Mouse (Mus musculus) hindbrain, embryonic 11.5 days (tissue): ENCODE measurements at regions not wholly inside any gene's neighbourhood (a gene's known extent, or its start where the extent isn't known, plus 50 kb on each side); places are given as distances from the start of the nearest gene placed in this dataset.

Experiments used
- ATAC-seq: fragments of 200-750 bp; cut with Nextera tagmentation; 2 replicates; pipeline ENCODE4 v1.8.0; 2017; ENCODE audit warnings: mild to moderate bottlenecking, moderate TSS enrichment, moderate library complexity; ENCODE audit not compliant: low FRiP score
- DNase-seq: peaks from one replicate; pipeline ENCODE4 v3.0.0-alpha.2; 2015; ENCODE audit warnings: low spot score
- H3K27ac ChIP-seq: fragments of 300-500 bp; sonication (generic); 2 replicates; pipeline ENCODE4 v1.5.1; 2014; ENCODE audit warnings: mild to moderate bottlenecking, low read depth, low read length
- H3K27me3 ChIP-seq: fragments of 300-500 bp; sonication (generic); 2 replicates; pipeline ENCODE4 v1.6.1; 2014; ENCODE audit warnings: mild to moderate bottlenecking, low read length, moderate library complexity, mixed read lengths; ENCODE audit not compliant: control insufficient read depth, insufficient read depth
- H3K36me3 ChIP-seq: fragments of 300-500 bp; sonication (generic); 2 replicates; pipeline ENCODE4 v1.6.1; 2014; ENCODE audit warnings: mild to moderate bottlenecking, low read length, moderate library complexity, mixed read lengths; ENCODE audit not compliant: control insufficient read depth, insufficient read depth
- H3K4me1 ChIP-seq: fragments of 300-500 bp; sonication (generic); replicated peaks from 2 replicates; pipeline ENCODE4 v1.6.1; 2014; ENCODE audit warnings: low read length, mixed read lengths; ENCODE audit not compliant: control insufficient read depth, insufficient read depth
- H3K4me2 ChIP-seq: fragments of 300-500 bp; sonication (generic); replicated peaks from 2 replicates; pipeline ENCODE4 v1.6.1; 2014; ENCODE audit warnings: mild to moderate bottlenecking, low read depth, low read length
- H3K4me3 ChIP-seq: fragments of 300-500 bp; sonication (generic); 2 replicates; pipeline ENCODE4 v1.5.1; 2014; ENCODE audit warnings: low read depth, low read length
- H3K9ac ChIP-seq: fragments of 300-500 bp; sonication (generic); 2 replicates; pipeline ENCODE4 v1.6.1; 2014; ENCODE audit warnings: low read depth, low read length
- H3K9me3 ChIP-seq: fragments of 300-500 bp; sonication (generic); 2 replicates; pipeline ENCODE4 v1.6.1; 2016; ENCODE audit warnings: low read length; ENCODE audit not compliant: control insufficient read depth
- WGBS: fragments of 180-500 bp; shearing (Covaris S2); extraction: QIAGEN DNeasy Blood & Tissue Kit; methylation state at CpG from one replicate; pipeline ENCODE4 v1.1.7; 2014; 5-methylcytosine and 5-hydroxymethylcytosine counted together

- Histone ChIP-seq H3K4me1 (no peaks in the 10 kb centered on the region), H3K4me2 (no peak overlapping the region), H3K9me3 (no peaks in the 10 kb centered on the region), H3K36me3 (no peaks in the 10 kb centered on the region), H3K27me3 (no peaks in the 10 kb centered on the region), H3K4me3 (no peak overlapping the region), H3K9ac (no peak overlapping the region), H3K27ac (no peak overlapping the region)
- DNase-seq (no peak), ATAC-seq (no peak)
- WGBS = 76% methylated on average over 2 of the region's 2 CpGs
These were observed 1041.8 kb downstream of the D3Ertd751e start for GRCm38 (mm10) chr3:42784203-42784602.

DNA sequence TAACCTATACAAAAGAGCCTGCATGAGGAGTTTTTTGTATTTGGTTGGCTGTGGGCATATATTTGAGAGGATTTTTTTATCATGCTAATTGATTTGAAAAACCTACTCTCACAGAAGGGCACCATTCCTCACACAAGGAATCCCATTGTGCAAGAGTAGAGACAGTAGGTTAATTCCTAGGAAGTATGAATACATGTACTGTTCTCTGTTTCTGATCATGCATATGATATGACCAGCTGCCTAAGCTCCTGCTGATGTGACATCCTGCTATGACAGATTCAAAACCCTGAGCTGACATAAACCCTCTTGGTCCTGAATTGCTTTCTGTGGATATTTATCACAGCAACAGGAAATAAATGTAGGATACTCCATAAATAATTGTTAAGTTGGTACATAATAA, 1048.0 kb downstream of the D3Ertd751e start:
- H3K4me2 ChIP-seq = no peak overlapping the region
- DNase-seq = no peak
- no peaks in the 10 kb centered on the region for H3K27me3 ChIP-seq
- H3K9ac ChIP-seq = no peak overlapping the region
- no peak overlapping the region for H3K27ac ChIP-seq
- no peaks in the 10 kb centered on the region for H3K9me3 ChIP-seq
- no peaks in the 10 kb centered on the region for H3K4me1 ChIP-seq
- ATAC-seq = peak; percentile 65
- H3K36me3 ChIP-seq = no peaks in the 10 kb centered on the region
- H3K4me3 ChIP-seq = no peak overlapping the region

DNA sequence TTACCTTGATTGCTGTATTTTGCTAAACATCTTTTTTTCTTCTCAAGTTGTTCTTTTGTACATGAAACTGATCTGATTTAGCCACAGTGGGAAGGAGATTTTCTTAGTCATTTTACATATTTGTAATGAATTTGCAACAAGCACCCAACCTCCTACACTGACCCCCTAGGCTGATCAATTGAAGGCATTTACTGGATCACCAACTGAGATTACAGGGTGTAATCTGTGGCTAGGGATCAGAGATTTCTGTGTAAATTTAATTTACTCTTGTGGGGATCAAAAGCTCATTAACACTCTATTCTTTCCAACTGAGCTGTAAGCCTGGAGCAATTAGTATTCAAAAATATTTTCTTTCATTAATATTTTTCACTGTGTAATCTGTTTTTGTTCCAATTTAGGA, 1049.5 kb downstream of the D3Ertd751e start:
- Histone ChIP-seq H3K9ac (no peak overlapping the region), H3K9me3 (no peaks in the 10 kb centered on the region), H3K27me3 (no peaks in the 10 kb centered on the region), H3K36me3 (no peaks in the 10 kb centered on the region), H3K4me1 (no peaks in the 10 kb centered on the region), H3K4me3 (no peak overlapping the region), H3K4me2 (no peak overlapping the region), H3K27ac (no peak overlapping the region)
- no peak for ATAC-seq
- DNase-seq = no peak

DNA sequence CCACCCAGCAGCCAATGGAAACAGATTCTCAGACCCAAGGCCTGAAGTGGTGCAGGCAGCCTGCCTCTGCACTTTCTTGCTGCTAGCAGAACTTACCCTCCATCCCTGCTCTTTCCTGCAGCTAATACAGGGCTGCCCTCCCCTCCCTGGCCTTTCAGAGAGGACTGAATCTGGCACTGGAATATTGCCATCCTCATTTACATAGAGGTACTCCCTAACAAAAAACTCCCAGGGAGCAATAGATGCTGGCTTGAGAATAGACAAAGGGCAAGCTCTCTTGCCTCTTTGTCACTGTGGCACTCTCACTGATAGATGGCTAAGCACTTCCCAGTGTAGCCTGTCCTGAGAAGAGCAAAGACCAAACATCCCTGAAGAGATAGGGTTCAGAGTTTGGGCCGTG, 1088.0 kb downstream of the D3Ertd751e start:
- Histone ChIP-seq H3K36me3 (no peaks in the 10 kb centered on the region), H3K9me3 (no peaks in the 10 kb centered on the region), H3K27ac (no peak overlapping the region), H3K4me2 (no peak overlapping the region), H3K4me3 (no peak overlapping the region), H3K4me1 (no peaks in the 10 kb centered on the region), H3K27me3 (no peaks in the 10 kb centered on the region), H3K9ac (no peak overlapping the region)
- peak; percentile 67 for ATAC-seq
- 38% methylated on average over 1 of the region's 1 CpGs for WGBS
- DNase-seq = no peak

GRCm38 (mm10) chr3:42867370-42867769, 1125.0 kb downstream of the D3Ertd751e start:
- H3K36me3 ChIP-seq = no peaks in the 10 kb centered on the region
- no peak overlapping the region for H3K9ac ChIP-seq
- H3K9me3 ChIP-seq = no peaks in the 10 kb centered on the region
- H3K27me3 ChIP-seq = no peaks in the 10 kb centered on the region
- ATAC-seq (no peak), DNase-seq (no peak)
- H3K4me1 ChIP-seq = no peaks in the 10 kb centered on the region
- no peak overlapping the region for H3K4me2 ChIP-seq
- WGBS = 80% methylated on average over 1 of the region's 1 CpGs
- H3K27ac ChIP-seq = no peak overlapping the region
- H3K4me3 ChIP-seq = no peak overlapping the region

DNA sequence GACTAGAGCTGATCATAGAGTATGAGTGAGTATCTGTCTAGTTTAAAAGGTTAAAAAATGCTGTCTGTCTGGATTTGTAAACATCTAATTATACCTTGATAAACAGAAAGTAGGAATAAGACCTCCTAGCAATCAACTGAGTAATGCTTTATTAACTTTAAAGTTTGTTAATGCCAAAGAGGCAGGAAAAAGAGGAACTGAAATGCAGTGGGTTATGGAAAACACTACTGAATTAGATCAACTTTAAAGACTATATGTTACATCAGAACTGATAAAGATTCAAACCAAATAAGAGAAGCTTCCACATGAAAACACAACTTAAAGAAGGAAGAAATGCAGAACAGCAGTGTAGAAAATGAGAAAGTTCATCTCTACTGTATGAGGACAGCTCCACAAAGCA, 1136.6 kb downstream of the D3Ertd751e start:
- no peak overlapping the region for H3K9ac ChIP-seq
- no peak overlapping the region for H3K4me3 ChIP-seq
- no peaks in the 10 kb centered on the region for H3K4me1 ChIP-seq
- no peaks in the 10 kb centered on the region for H3K27me3 ChIP-seq
- H3K36me3 ChIP-seq = no peaks in the 10 kb centered on the region
- no peak overlapping the region for H3K4me2 ChIP-seq
- no peaks in the 10 kb centered on the region for H3K9me3 ChIP-seq
- no peak overlapping the region for H3K27ac ChIP-seq
- ATAC-seq (no peak), DNase-seq (no peak)

GRCm38 (mm10) chr3:42884481-42884880, 1142.1 kb downstream of the D3Ertd751e start:
- Histone ChIP-seq H3K27ac (no peak overlapping the region), H3K27me3 (no peaks in the 10 kb centered on the region), H3K4me3 (no peak overlapping the region), H3K36me3 (no peaks in the 10 kb centered on the region), H3K9ac (no peak overlapping the region), H3K4me1 (no peaks in the 10 kb centered on the region), H3K4me2 (no peak overlapping the region), H3K9me3 (no peaks in the 10 kb centered on the region)
- ATAC-seq = no peak
- WGBS = 86% methylated on average over 4 of the region's 4 CpGs
- no peak for DNase-seq

GRCm38 (mm10) chr3:42892016-42892699, 1149.7 kb downstream of the D3Ertd751e start:
- no peak for ATAC-seq
- no peaks in the 10 kb centered on the region for H3K9me3 ChIP-seq
- H3K9ac ChIP-seq = no peak overlapping the region
- H3K27ac ChIP-seq = no peak overlapping the region
- H3K36me3 ChIP-seq = no peaks in the 10 kb centered on the region
- H3K4me2 ChIP-seq = no peak overlapping the region
- DNase-seq = no peak
- WGBS = 82% methylated on average over 7 of the region's 7 CpGs
- H3K4me3 ChIP-seq = no peak overlapping the region
- H3K27me3 ChIP-seq = no peaks in the 10 kb centered on the region
- no peaks in the 10 kb centered on the region for H3K4me1 ChIP-seq

- no peak for DNase-seq
- 75% methylated on average over 3 of the region's 3 CpGs for WGBS
These were observed 1153.4 kb downstream of the D3Ertd751e start for GRCm38 (mm10) chr3:42895787-42896186.

More at GRCm38 (mm10) chr3:42895787-42896186, 1153.4 kb downstream of the D3Ertd751e start:
- H3K4me1 ChIP-seq = no peaks in the 10 kb centered on the region
- H3K36me3 ChIP-seq = no peaks in the 10 kb centered on the region
- H3K4me3 ChIP-seq = no peak overlapping the region
- H3K4me2 ChIP-seq = no peak overlapping the region
- no peak overlapping the region for H3K9ac ChIP-seq
- ATAC-seq = no peak
- no peak overlapping the region for H3K27ac ChIP-seq
- no peaks in the 10 kb centered on the region for H3K9me3 ChIP-seq
- no peaks in the 10 kb centered on the region for H3K27me3 ChIP-seq
